Mouse (Mus musculus) forebrain, postnatal 0 days (tissue): ENCODE data around the gene 4921517D22Rik. TPM values are rescaled to one million over a fixed set of nuclear protein-coding genes. Genes with fewer than 3 reads are reported as not detected.

Source experiments
- ATAC-seq: fragments of 200-750 bp; cut with Nextera tagmentation; 2 replicates; pipeline ENCODE4 v1.8.0; 2017; ENCODE audit warnings: mild to moderate bottlenecking, moderate library complexity
- DNase-seq: peaks from one replicate; pipeline ENCODE4 v3.0.0-alpha.2; 2015
- H3K27ac ChIP-seq: fragments of 300-500 bp; sonication (generic); 2 replicates; pipeline ENCODE4 v1.5.1; 2014; ENCODE audit warnings: low read depth, mild to moderate bottlenecking, antibody characterized with exemption, low read length, moderate library complexity, mixed read lengths
- H3K27me3 ChIP-seq: fragments of 300-500 bp; sonication (generic); 2 replicates; pipeline ENCODE4 v1.6.1; 2014; ENCODE audit warnings: mild to moderate bottlenecking, low read length, mixed read lengths; ENCODE audit not compliant: insufficient read depth
- H3K36me3 ChIP-seq: fragments of 300-500 bp; sonication (generic); 2 replicates; pipeline ENCODE4 v1.6.1; 2014; ENCODE audit warnings: mild to moderate bottlenecking, moderate library complexity; ENCODE audit not compliant: insufficient read depth
- H3K4me1 ChIP-seq: fragments of 300-500 bp; sonication (generic); 2 replicates; pipeline ENCODE4 v1.6.1; 2014; ENCODE audit warnings: antibody characterized with exemption; ENCODE audit not compliant: insufficient read depth
- H3K4me2 ChIP-seq: fragments of 300-500 bp; sonication (generic); 2 replicates; pipeline ENCODE4 v1.6.1; 2014; ENCODE audit warnings: low read depth, mild to moderate bottlenecking, moderate library complexity
- H3K4me3 ChIP-seq: fragments of 300-500 bp; sonication (generic); 2 replicates; pipeline ENCODE4 v1.5.1; 2014; ENCODE audit warnings: low read depth, low read length, mixed read lengths
- H3K9ac ChIP-seq: fragments of 300-500 bp; sonication (generic); 2 replicates; pipeline ENCODE4 v1.6.1; 2014; ENCODE audit warnings: mild to moderate bottlenecking
- H3K9me3 ChIP-seq: fragments of 300-500 bp; sonication (generic); 2 replicates; pipeline ENCODE4 v1.6.1; 2016; ENCODE audit warnings: low read length
- CTCF ChIP-seq: sonication (generic); IDR thresholded peaks from 2 replicates; pipeline ENCODE4 v1.5.1; 2016; ENCODE audit warnings: antibody characterized with exemption, control low read depth, low read depth
- WGBS: fragments of 180-500 bp; shearing (Covaris S2); extraction: QIAGEN DNeasy Blood & Tissue Kit; methylation state at CpG from one replicate; pipeline ENCODE4 v1.1.7; 2014; 5-methylcytosine and 5-hydroxymethylcytosine counted together
- polyA plus RNA-seq: library from polyadenylated mRNA; unstranded; fragments of >200 nt; fragmentation: Nextera tagmentation; extraction: Ambion mirVana; gene quantifications from 2 replicates; pipeline ENCODE4 v1.2.1, GENCODE M21; 2015
- total RNA-seq: library from RNA; depleted of rRNA; stranded (reverse); fragments of >200 nt; gene quantifications from 2 replicates; pipeline ENCODE4 v1.2.3, GENCODE M21; 2014; rRNA removed

4921517D22Rik gene
- total and polyA plus RNA-seq, 2 experiments from 2014 or later: not detected

DNA sequence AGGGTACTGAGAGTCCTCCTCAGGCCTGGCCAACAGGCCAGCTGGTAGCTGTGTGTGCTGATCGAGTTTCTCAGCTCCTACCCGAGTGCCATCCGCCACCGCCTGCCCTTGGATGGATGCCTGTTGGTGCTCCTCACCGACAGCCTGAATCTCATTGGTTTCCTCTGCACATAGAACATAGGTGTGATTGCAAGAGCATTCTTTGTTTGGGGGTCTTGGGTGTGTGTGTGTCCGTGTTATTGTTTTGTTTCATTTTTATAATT, 53.8 kb downstream of the 4921517D22Rik start:
- no peak overlapping the region for H3K27ac ChIP-seq
- H3K4me1 ChIP-seq: no peaks in the 10 kb centered on the region
- H3K9ac ChIP-seq: no peak overlapping the region
- H3K4me3 ChIP-seq: no peak overlapping the region
- no peaks in the 10 kb centered on the region for H3K27me3 ChIP-seq
- DNase-seq (no peak), ATAC-seq (no peak)
- H3K4me2 ChIP-seq: no peak overlapping the region
- 77% methylated on average over 6 of the region's 6 CpGs for WGBS
- TF ChIP-seq CTCF: no peak
- H3K36me3 ChIP-seq: peaks cover 40% of the 10 kb centered on the region
- no peaks in the 10 kb centered on the region for H3K9me3 ChIP-seq

DNA sequence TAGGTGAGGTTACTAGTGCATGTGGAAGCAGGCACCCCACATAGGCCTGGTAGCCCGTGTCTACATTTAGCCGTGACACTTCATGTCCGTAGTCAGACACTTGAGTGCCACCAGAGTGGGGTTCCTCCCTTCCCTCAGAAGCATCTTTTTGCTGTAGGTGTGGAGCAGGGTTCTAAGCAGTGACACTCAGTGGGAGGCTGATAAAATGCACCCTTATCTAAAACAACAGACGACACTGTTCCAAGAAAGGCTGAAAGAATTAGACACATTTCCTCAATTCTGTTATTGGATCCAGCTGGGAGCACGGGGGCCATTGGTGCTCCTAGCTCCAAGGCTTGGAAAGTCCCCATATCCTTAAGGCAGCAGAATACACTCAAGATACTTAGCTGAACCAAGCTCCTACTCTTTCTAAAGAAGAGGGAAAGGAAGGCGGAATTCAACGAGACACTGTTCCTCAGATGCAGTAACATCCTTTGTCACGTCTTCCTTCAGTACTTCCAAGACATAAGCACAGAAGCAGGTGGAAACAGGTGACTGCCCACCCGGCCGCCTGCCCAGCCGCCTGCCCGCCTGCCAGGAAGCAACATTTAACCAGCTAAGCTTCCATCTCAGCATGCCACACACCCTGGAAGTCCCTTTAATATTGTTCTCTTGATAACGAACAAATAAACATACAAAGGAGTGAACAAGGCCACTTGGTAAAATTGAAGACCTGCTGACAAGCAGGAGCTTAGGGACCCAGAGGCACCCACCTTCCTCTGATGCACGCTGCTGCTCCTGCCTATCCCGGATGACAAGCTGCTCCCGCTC, 54.3 kb downstream of the 4921517D22Rik start:
- DNase-seq: no peak
- no peak overlapping the region for H3K9ac ChIP-seq
- H3K4me1 ChIP-seq: no peaks in the 10 kb centered on the region
- H3K27me3 ChIP-seq: no peaks in the 10 kb centered on the region
- no peaks in the 10 kb centered on the region for H3K9me3 ChIP-seq
- no peak overlapping the region for H3K27ac ChIP-seq
- H3K36me3 ChIP-seq: peaks cover 37% of the 10 kb centered on the region
- no peak for TF ChIP-seq CTCF
- no peak overlapping the region for H3K4me3 ChIP-seq
- no peak for ATAC-seq
- WGBS: 87% methylated on average over 16 of the region's 16 CpGs
- H3K4me2 ChIP-seq: no peak overlapping the region

DNA sequence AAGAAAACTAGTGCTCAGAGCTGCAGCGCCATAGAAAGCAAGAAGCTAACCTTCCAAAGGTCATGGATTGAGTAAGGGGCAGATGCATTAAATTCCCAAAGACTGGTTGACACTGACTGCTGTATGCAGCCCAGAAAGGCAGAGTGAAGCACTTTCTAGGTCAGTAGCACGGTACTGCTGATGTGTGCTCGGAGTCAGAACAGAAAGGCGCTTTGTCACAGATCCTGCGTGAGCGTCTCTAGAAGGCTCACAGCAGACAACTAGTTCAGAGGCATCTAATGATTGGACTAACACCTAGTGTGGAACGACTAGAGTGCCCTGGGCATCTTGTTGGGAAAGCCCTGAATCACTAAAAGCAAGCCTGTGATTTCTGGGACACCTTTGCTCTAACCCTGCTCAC, 56.1 kb downstream of the 4921517D22Rik start:
- H3K4me2 ChIP-seq: no peak overlapping the region
- no peaks in the 10 kb centered on the region for H3K9me3 ChIP-seq
- H3K27me3 ChIP-seq: no peaks in the 10 kb centered on the region
- WGBS: 89% methylated on average over 7 of the region's 7 CpGs
- no peaks in the 10 kb centered on the region for H3K4me1 ChIP-seq
- H3K27ac ChIP-seq: no peak overlapping the region
- H3K36me3 ChIP-seq: peaks cover 54% of the 10 kb centered on the region
- no peak overlapping the region for H3K4me3 ChIP-seq
- TF ChIP-seq CTCF: no peak
- no peak overlapping the region for H3K9ac ChIP-seq
- no peak for DNase-seq
- ATAC-seq: no peak

Other genes with a start within 250 kb of the 4921517D22Rik start
- 136 and 160 TPM in 2 replicates for gene Agtpbp1, start 108.9 kb downstream of the 4921517D22Rik start, total RNA-seq
- gene Agtpbp1, start 108.9 kb downstream of the 4921517D22Rik start, polyA plus RNA-seq: 60.7 and 65.1 TPM in 2 replicates
- gene Naa35, start 108.8 kb downstream of the 4921517D22Rik start, total RNA-seq: 50.4 and 67.8 TPM in 2 replicates
- gene Naa35, start 108.8 kb downstream of the 4921517D22Rik start, polyA plus RNA-seq: 116 and 132 TPM in 2 replicates
- 22.1 and 23.2 TPM in 2 replicates for gene Golm1, start 18.3 kb downstream of the 4921517D22Rik start, total RNA-seq
- gene Golm1, start 18.3 kb downstream of the 4921517D22Rik start, polyA plus RNA-seq: 16.8 and 18.6 TPM in 2 replicates
- gene Spata31d1a, start 16.2 kb upstream of the 4921517D22Rik start, total RNA-seq: 0.08 TPM in 1 of 2 replicates, not detected in the other
- 0.21 and 0.42 TPM in 2 replicates for gene Spata31d1a, start 16.2 kb upstream of the 4921517D22Rik start, polyA plus RNA-seq
- 0.08 and 0.33 TPM in 2 replicates for gene Spata31d1b, start 18.2 kb upstream of the 4921517D22Rik start, total RNA-seq
- not detected in 2 replicates for gene Spata31d1b, start 18.2 kb upstream of the 4921517D22Rik start, polyA plus RNA-seq
- not detected in 2 replicates for gene Spata31d1d, start 37.6 kb upstream of the 4921517D22Rik start, total RNA-seq
- not detected in 2 replicates for gene Spata31d1d, start 37.6 kb upstream of the 4921517D22Rik start, polyA plus RNA-seq
- 0.24 and 0.31 TPM in 2 replicates for gene 1700014D04Rik, start 52.6 kb upstream of the 4921517D22Rik start, total RNA-seq
- gene 1700014D04Rik, start 52.6 kb upstream of the 4921517D22Rik start, polyA plus RNA-seq: 0.42 and 0.54 TPM in 2 replicates
- 77.2 and 87.8 TPM in 2 replicates for gene Isca1, start 75.7 kb upstream of the 4921517D22Rik start, total RNA-seq
- gene Isca1, start 75.7 kb upstream of the 4921517D22Rik start, polyA plus RNA-seq: 154 and 168 TPM in 2 replicates
- gene Gm49354, start 88.1 kb upstream of the 4921517D22Rik start, total RNA-seq: not detected in 2 replicates
- not detected in 2 replicates for gene Gm49354, start 88.1 kb upstream of the 4921517D22Rik start, polyA plus RNA-seq
- 42.3 and 51.2 TPM in 2 replicates for gene Tut7, start 129.0 kb upstream of the 4921517D22Rik start, total RNA-seq
- 26.8 and 36.8 TPM in 2 replicates for gene Tut7, start 129.0 kb upstream of the 4921517D22Rik start, polyA plus RNA-seq